Comparison of ENCODE assay signal across 12 mouse cellular contexts in the genomic region with DNA sequence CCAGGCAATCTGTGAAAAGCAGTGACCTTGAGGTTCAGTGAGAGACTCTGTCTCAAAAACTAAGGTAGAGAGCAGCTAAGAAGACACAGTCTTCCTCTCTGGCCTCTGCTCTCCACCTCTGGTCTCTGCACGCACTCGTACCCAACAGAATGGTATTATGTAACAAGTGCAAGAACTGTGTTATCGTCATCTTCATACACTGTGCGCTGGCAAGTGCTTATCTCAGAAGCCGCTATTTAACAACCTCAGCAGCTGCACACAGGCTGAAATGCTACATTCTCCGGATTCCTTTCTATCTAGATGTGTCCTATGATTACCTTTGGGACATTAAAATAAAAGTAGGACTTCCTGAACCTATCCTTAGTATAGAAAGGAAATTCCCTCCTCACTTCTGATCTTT. TPM values are rescaled to one million over a fixed set of nuclear protein-coding genes. Genes with fewer than 3 reads are reported as not detected.
DNase-seq lines count a peak whose midpoint lies in the region; ATAC-seq and TF ChIP-seq lines count a peak whose summit lies in the region.
"Had no signal": no experiment of that assay in that cellular context is flagged by ENCODE, and none has a peak within 500 bp of the region (broad histone marks: within the 10 kb centered on the region; RNA-seq: fewer than 3 reads in every experiment).

No protein-coding gene starts in this region.

- H3K27ac ChIP-seq in embryonic facial prominence, embryonic 14.5 days (replicated peaks; ENCODE audit: low read depth, low read length): no peak overlapping the region
- H3K27ac ChIP-seq in embryonic facial prominence, embryonic 10.5 days (replicated peaks): no peak overlapping the region
- no peak overlapping the region for H3K27ac ChIP-seq in heart, embryonic 14.5 days (replicated peaks in 1 of 2; ENCODE audit: control insufficient read depth in 1 of 2, insufficient read depth in 1 of 2, low read depth in 2 of 2, low read length in 2 of 2)
- no peak overlapping the region for H3K27ac ChIP-seq in liver, embryonic 16.5 days (ENCODE audit: low read length)
- no peak overlapping the region for H3K27ac ChIP-seq in forebrain, embryonic 16.5 days (ENCODE audit: low read length)
- H3K27ac ChIP-seq in forebrain, embryonic 11.5 days (ENCODE audit: low read depth, low read length): no peak overlapping the region
- H3K27ac ChIP-seq: midbrain, embryonic 12.5 days had no signal

- no peaks in the 10 kb centered on the region for H3K9me3 ChIP-seq in embryonic facial prominence, embryonic 14.5 days (ENCODE audit: control insufficient read depth, low read length)
- no peaks in the 10 kb centered on the region for H3K9me3 ChIP-seq in embryonic facial prominence, embryonic 10.5 days
- no peaks in the 10 kb centered on the region for H3K9me3 ChIP-seq in heart, embryonic 14.5 days (ENCODE audit: control insufficient read depth, low read length)
- no peaks in the 10 kb centered on the region for H3K9me3 ChIP-seq in liver, embryonic 16.5 days (replicated peaks; ENCODE audit: control insufficient read depth, low read length)
- no peaks in the 10 kb centered on the region for H3K9me3 ChIP-seq in forebrain, embryonic 16.5 days (ENCODE audit: control insufficient read depth, low read length)
- no peaks in the 10 kb centered on the region for H3K9me3 ChIP-seq in forebrain, embryonic 11.5 days (ENCODE audit: control insufficient read depth, low read length)
- H3K9me3 ChIP-seq: midbrain, embryonic 12.5 days had no signal

- no peaks in the 10 kb centered on the region for H3K79me3 ChIP-seq in C2C12 (ENCODE audit: low read depth)

- ATAC-seq in embryonic facial prominence, embryonic 14.5 days (ENCODE audit: low read depth): no peak
- no peak for ATAC-seq in heart, embryonic 14.5 days (ENCODE audit: insufficient number of reproducible peaks, insufficient read depth, low FRiP score, low read depth)
- ATAC-seq in liver, embryonic 16.5 days (ENCODE audit: low read depth): peak; percentile 69
- no peak for ATAC-seq in forebrain, embryonic 16.5 days
- ATAC-seq in forebrain, embryonic 11.5 days (replicated peaks; ENCODE audit: low FRiP score): no peak
- ATAC-seq: inflammation-experienced regulatory T-cells, adult 6 months; Patski had no signal

- TF ChIP-seq CTCF in C2C12 (IDR thresholded peaks at IDR 0.05; ENCODE audit: control insufficient read depth, insufficient read depth, insufficient read length): no peak

- no peaks in the 10 kb centered on the region for H3K36me3 ChIP-seq in embryonic facial prominence, embryonic 14.5 days (ENCODE audit: control insufficient read depth, insufficient read depth, low read length)
- H3K36me3 ChIP-seq in embryonic facial prominence, embryonic 10.5 days (replicated peaks): no peaks in the 10 kb centered on the region
- no peaks in the 10 kb centered on the region for H3K36me3 ChIP-seq in C2C12 (ENCODE audit: control insufficient read depth, insufficient read depth)
- no peaks in the 10 kb centered on the region for H3K36me3 ChIP-seq in heart, embryonic 14.5 days (ENCODE audit: control insufficient read depth, insufficient read depth, low read length)
- H3K36me3 ChIP-seq in liver, embryonic 16.5 days (ENCODE audit: control insufficient read depth, insufficient read depth): no peaks in the 10 kb centered on the region
- no peaks in the 10 kb centered on the region for H3K36me3 ChIP-seq in forebrain, embryonic 16.5 days (ENCODE audit: control insufficient read depth, insufficient read depth)
- H3K36me3 ChIP-seq in forebrain, embryonic 11.5 days (ENCODE audit: control insufficient read depth, insufficient read depth, low read length): no peaks in the 10 kb centered on the region
- H3K36me3 ChIP-seq: midbrain, embryonic 12.5 days had no signal

- DNase-seq in embryonic facial prominence, embryonic 14.5 days (ENCODE audit: low spot score): peak; percentile 44
- no peak for DNase-seq in embryonic facial prominence, embryonic 10.5 days (ENCODE audit: low spot score)
- no peak for DNase-seq in forebrain, embryonic 11.5 days (ENCODE audit: low spot score)
- DNase-seq in kidney, postnatal 14 days: no peak
- DNase-seq: layer of hippocampus, adult 9-11 months had no signal

- H3K27me3 ChIP-seq in embryonic facial prominence, embryonic 14.5 days (replicated peaks; ENCODE audit: control insufficient read depth, insufficient read depth, low read length): no peaks in the 10 kb centered on the region
- no peaks in the 10 kb centered on the region for H3K27me3 ChIP-seq in embryonic facial prominence, embryonic 10.5 days (replicated peaks; ENCODE audit: low read depth, poor library complexity, severe bottlenecking)
- H3K27me3 ChIP-seq in C2C12 (ENCODE audit: control insufficient read depth, insufficient read depth, insufficient read length): no peaks in the 10 kb centered on the region
- H3K27me3 ChIP-seq in heart, embryonic 14.5 days (ENCODE audit: control insufficient read depth, insufficient read depth, low read length): no peaks in the 10 kb centered on the region
- H3K27me3 ChIP-seq in liver, embryonic 16.5 days (ENCODE audit: control insufficient read depth, insufficient read depth, low read depth, low read length): peaks cover 2% of the 10 kb centered on the region; the same call in 1 of the 2 replicates
- no peaks in the 10 kb centered on the region for H3K27me3 ChIP-seq in forebrain, embryonic 16.5 days (replicated peaks; ENCODE audit: control insufficient read depth, insufficient read depth, low read length)
- H3K27me3 ChIP-seq in forebrain, embryonic 11.5 days (ENCODE audit: control insufficient read depth, insufficient read depth, low read length): no peaks in the 10 kb centered on the region
- H3K27me3 ChIP-seq: midbrain, embryonic 12.5 days; Patski had no signal

- 43% methylated on average over 6 of the region's 6 CpGs for WGBS in embryonic facial prominence, embryonic 14.5 days
- WGBS in embryonic facial prominence, embryonic 10.5 days: 81% methylated on average over 6 of the region's 6 CpGs
- 8% methylated on average over 6 of the region's 6 CpGs for WGBS in heart, embryonic 14.5 days
- 17% methylated on average over 6 of the region's 6 CpGs for WGBS in liver, embryonic 16.5 days (ENCODE audit: insufficient replicate concordance)
- WGBS in forebrain, embryonic 16.5 days: 88% methylated on average over 6 of the region's 6 CpGs
- 89% methylated on average over 6 of the region's 6 CpGs for WGBS in forebrain, embryonic 11.5 days

- H3K4me3 ChIP-seq in embryonic facial prominence, embryonic 14.5 days (ENCODE audit: low read depth, low read length): no peak overlapping the region
- no peak overlapping the region for H3K4me3 ChIP-seq in embryonic facial prominence, embryonic 10.5 days
- H3K4me3 ChIP-seq in C2C12 (ENCODE audit: insufficient read depth, poor library complexity, severe bottlenecking): no peak overlapping the region
- no peak overlapping the region for H3K4me3 ChIP-seq in heart, embryonic 14.5 days (ENCODE audit: control insufficient read depth in 1 of 2, insufficient read depth in 1 of 2, low read depth in 1 of 2, low read length in 2 of 2)
- H3K4me3 ChIP-seq in liver, embryonic 16.5 days (ENCODE audit: low read depth, low read length): no peak overlapping the region
- H3K4me3 ChIP-seq in forebrain, embryonic 16.5 days (replicated peaks; ENCODE audit: low read length): no peak overlapping the region
- H3K4me3 ChIP-seq in forebrain, embryonic 11.5 days (ENCODE audit: low read depth, low read length): no peak overlapping the region
- H3K4me3 ChIP-seq: midbrain, embryonic 12.5 days had no signal

- H3K4me1 ChIP-seq in embryonic facial prominence, embryonic 14.5 days (ENCODE audit: control insufficient read depth, insufficient read depth, low read length): peaks cover 12% of the 10 kb centered on the region
- peaks cover 13% of the 10 kb centered on the region for H3K4me1 ChIP-seq in embryonic facial prominence, embryonic 10.5 days
- H3K4me1 ChIP-seq in heart, embryonic 14.5 days (ENCODE audit: control insufficient read depth in 2 of 2, insufficient read depth in 2 of 2, low read length in 2 of 2): peaks cover 17 to 24% of the 10 kb centered on the region in 2 experiments
- H3K4me1 ChIP-seq in liver, embryonic 16.5 days (ENCODE audit: control insufficient read depth, low read depth, low read length): peaks cover 4% of the 10 kb centered on the region
- H3K4me1 ChIP-seq in forebrain, embryonic 16.5 days (replicated peaks; ENCODE audit: control insufficient read depth, insufficient read depth, low read length): no peaks in the 10 kb centered on the region
- no peaks in the 10 kb centered on the region for H3K4me1 ChIP-seq in forebrain, embryonic 11.5 days (replicated peaks; ENCODE audit: control insufficient read depth, insufficient read depth, low read length)
- H3K4me1 ChIP-seq: midbrain, embryonic 12.5 days had no signal

- H3ac ChIP-seq in C2C12 (ENCODE audit: control insufficient read depth, insufficient read length, low read depth): no peak overlapping the region

- H3K79me2 ChIP-seq in C2C12 (ENCODE audit: control insufficient read depth, insufficient read depth): no peaks in the 10 kb centered on the region

- no peak overlapping the region for H3K4me2 ChIP-seq in embryonic facial prominence, embryonic 14.5 days (ENCODE audit: low read depth, low read length)
- H3K4me2 ChIP-seq in heart, embryonic 14.5 days (ENCODE audit: low read length): peak overlapping the region; percentile 31
- H3K4me2 ChIP-seq in liver, embryonic 16.5 days (ENCODE audit: low read depth, low read length): no peak overlapping the region
- no peak overlapping the region for H3K4me2 ChIP-seq in forebrain, embryonic 16.5 days (ENCODE audit: low read length)
- H3K4me2 ChIP-seq in forebrain, embryonic 11.5 days (ENCODE audit: low read depth, low read length, severe bottlenecking): no peak overlapping the region
- H3K4me2 ChIP-seq: midbrain, embryonic 12.5 days had no signal

- H3K9ac ChIP-seq in embryonic facial prominence, embryonic 14.5 days (ENCODE audit: low read depth, low read length): no peak overlapping the region
- H3K9ac ChIP-seq in heart, embryonic 14.5 days (ENCODE audit: low read length): no peak overlapping the region
- H3K9ac ChIP-seq in liver, embryonic 16.5 days (ENCODE audit: low read depth, low read length): no peak overlapping the region
- H3K9ac ChIP-seq in forebrain, embryonic 16.5 days (replicated peaks; ENCODE audit: low read depth, low read length): no peak overlapping the region
- no peak overlapping the region for H3K9ac ChIP-seq in forebrain, embryonic 11.5 days (ENCODE audit: low read length)
- H3K9ac ChIP-seq: midbrain, embryonic 12.5 days had no signal

RNA-seq across cellular contexts. Expression of a gene that starts 28.6 kb away (rescaled TPM):
- polyA plus RNA-seq in embryonic facial prominence, embryonic 14.5 days (2014; fragmentation: Nextera tagmentation; extraction: Ambion mirVana): not detected in 2 replicates
- 0.16 and 0.19 TPM in 2 replicates for polyA plus RNA-seq in embryonic facial prominence, embryonic 10.5 days (2016; fragmentation: Nextera tagmentation; extraction: Ambion mirVana)
- 0.26 TPM for polyA plus RNA-seq in C2C12 (2012; fragmentation: generic; extraction: Trizol)
- not detected in 2 replicates for polyA plus RNA-seq in heart, embryonic 14.5 days (2014; fragmentation: Nextera tagmentation; extraction: Ambion mirVana)
- not detected in 2 replicates for polyA plus RNA-seq in liver, embryonic 16.5 days (2015; fragmentation: Nextera tagmentation; extraction: Ambion mirVana)
- polyA plus RNA-seq in forebrain, embryonic 16.5 days (2015; fragmentation: Nextera tagmentation; extraction: Ambion mirVana): 0.39 and 0.52 TPM in 2 replicates
- 0.36 and 0.51 TPM in 2 replicates for polyA plus RNA-seq in forebrain, embryonic 11.5 days (2014; fragmentation: Nextera tagmentation; extraction: Ambion mirVana)
- polyA plus RNA-seq: inflammation-experienced regulatory T-cells, adult 6 months had no signal

RNA-seq across cellular contexts. Expression of a gene that starts 51.3 kb away (rescaled TPM):
- polyA plus RNA-seq in embryonic facial prominence, embryonic 14.5 days (2014; fragmentation: Nextera tagmentation; extraction: Ambion mirVana): 70.8 and 75.9 TPM in 2 replicates
- 14.8 and 16.0 TPM in 2 replicates for polyA plus RNA-seq in embryonic facial prominence, embryonic 10.5 days (2016; fragmentation: Nextera tagmentation; extraction: Ambion mirVana)
- 487 TPM for polyA plus RNA-seq in C2C12 (2012; fragmentation: generic; extraction: Trizol)
- polyA plus RNA-seq in heart, embryonic 14.5 days (2014; fragmentation: Nextera tagmentation; extraction: Ambion mirVana): 26.0 and 27.2 TPM in 2 replicates
- 18.8 and 20.3 TPM in 2 replicates for polyA plus RNA-seq in liver, embryonic 16.5 days (2015; fragmentation: Nextera tagmentation; extraction: Ambion mirVana)
- polyA plus RNA-seq in forebrain, embryonic 16.5 days (2015; fragmentation: Nextera tagmentation; extraction: Ambion mirVana): 4.9 and 5.4 TPM in 2 replicates
- polyA plus RNA-seq in forebrain, embryonic 11.5 days (2014; fragmentation: Nextera tagmentation; extraction: Ambion mirVana): 7.1 and 8.4 TPM in 2 replicates

RNA-seq across cellular contexts. Expression of a gene that starts 53.5 kb away (rescaled TPM):
- polyA plus RNA-seq in embryonic facial prominence, embryonic 14.5 days (2014; fragmentation: Nextera tagmentation; extraction: Ambion mirVana): 292 and 321 TPM in 2 replicates
- polyA plus RNA-seq in embryonic facial prominence, embryonic 10.5 days (2016; fragmentation: Nextera tagmentation; extraction: Ambion mirVana): 473 and 481 TPM in 2 replicates
- polyA plus RNA-seq in C2C12 (2012; fragmentation: generic; extraction: Trizol): 165 TPM
- 265 and 281 TPM in 2 replicates for polyA plus RNA-seq in heart, embryonic 14.5 days (2014; fragmentation: Nextera tagmentation; extraction: Ambion mirVana)
- polyA plus RNA-seq in liver, embryonic 16.5 days (2015; fragmentation: Nextera tagmentation; extraction: Ambion mirVana): 124 and 131 TPM in 2 replicates
- 399 TPM in 2 replicates for polyA plus RNA-seq in forebrain, embryonic 16.5 days (2015; fragmentation: Nextera tagmentation; extraction: Ambion mirVana)
- 504 and 506 TPM in 2 replicates for polyA plus RNA-seq in forebrain, embryonic 11.5 days (2014; fragmentation: Nextera tagmentation; extraction: Ambion mirVana)
